Mouse (Mus musculus) lung, adult 2 months (tissue): ENCODE results near the gene Maml2.

ENCODE experiments used
- CTCF ChIP-seq: fragments of 200-500 bp; IDR thresholded peaks from 2 replicates; pipeline ENCODE4 v1.5.1; 2011; ENCODE audit warnings: mild to moderate bottlenecking, low read length, control low read depth; ENCODE audit not compliant: insufficient read depth
- POLR2A ChIP-seq: fragments of 200-500 bp; IDR thresholded peaks from 2 replicates; pipeline ENCODE4 v1.6.1; 2011; ENCODE audit warnings: low read depth, mild to moderate bottlenecking, control low read depth, low read length, borderline replicate concordance; ENCODE audit errors: extremely low read depth

DNA sequence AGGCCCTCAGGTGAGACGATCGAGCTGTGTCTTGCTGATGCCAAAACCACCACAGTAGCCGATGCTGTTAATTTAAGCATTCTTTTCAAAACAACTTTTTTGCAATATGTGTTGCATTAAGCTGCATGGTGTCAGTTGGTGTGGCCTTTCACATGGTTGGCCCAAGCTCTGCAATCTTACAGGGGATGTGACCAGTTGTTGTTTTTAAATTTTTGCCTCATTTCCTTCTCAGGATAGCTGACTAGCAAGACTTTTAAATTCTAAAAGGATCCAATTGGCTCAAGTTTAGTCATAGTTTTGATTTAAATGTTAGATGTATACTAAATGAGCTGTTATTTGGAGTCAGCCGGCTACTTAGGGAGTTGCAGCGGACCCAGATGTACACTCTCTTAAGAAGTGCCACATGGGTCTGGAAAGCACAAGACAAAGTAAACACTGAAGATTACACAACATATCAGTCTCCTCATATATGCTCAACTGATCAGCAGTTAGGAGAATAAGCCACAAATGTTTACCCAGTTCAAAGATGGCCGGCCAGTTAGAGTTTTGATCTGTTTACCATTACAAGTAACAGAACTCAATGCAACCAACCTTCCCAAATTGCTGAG is 386.7 kb downstream of the Maml2 start:
- no peak for TF ChIP-seq POLR2A
- no peak for TF ChIP-seq CTCF
